Mouse (Mus musculus) duodenum, adult 2 months (tissue): ENCODE measurements around the gene Trim30b. TPM values are rescaled to one million over a fixed set of nuclear protein-coding genes. Genes with fewer than 3 reads are reported as not detected.

Experiments used
- polyA plus RNA-seq: library from polyadenylated mRNA; depleted of rRNA; stranded (reverse); fragments of >200 nt; gene quantifications from 2 replicates; pipeline ENCODE4 v1.2.3, GENCODE M21; 2012; ENCODE audit warnings: low replicate concordance; rRNA removed

The Trim30b gene
- 0.05 TPM in 1 of 2 replicates, not detected in the other for polyA plus RNA-seq

DNA sequence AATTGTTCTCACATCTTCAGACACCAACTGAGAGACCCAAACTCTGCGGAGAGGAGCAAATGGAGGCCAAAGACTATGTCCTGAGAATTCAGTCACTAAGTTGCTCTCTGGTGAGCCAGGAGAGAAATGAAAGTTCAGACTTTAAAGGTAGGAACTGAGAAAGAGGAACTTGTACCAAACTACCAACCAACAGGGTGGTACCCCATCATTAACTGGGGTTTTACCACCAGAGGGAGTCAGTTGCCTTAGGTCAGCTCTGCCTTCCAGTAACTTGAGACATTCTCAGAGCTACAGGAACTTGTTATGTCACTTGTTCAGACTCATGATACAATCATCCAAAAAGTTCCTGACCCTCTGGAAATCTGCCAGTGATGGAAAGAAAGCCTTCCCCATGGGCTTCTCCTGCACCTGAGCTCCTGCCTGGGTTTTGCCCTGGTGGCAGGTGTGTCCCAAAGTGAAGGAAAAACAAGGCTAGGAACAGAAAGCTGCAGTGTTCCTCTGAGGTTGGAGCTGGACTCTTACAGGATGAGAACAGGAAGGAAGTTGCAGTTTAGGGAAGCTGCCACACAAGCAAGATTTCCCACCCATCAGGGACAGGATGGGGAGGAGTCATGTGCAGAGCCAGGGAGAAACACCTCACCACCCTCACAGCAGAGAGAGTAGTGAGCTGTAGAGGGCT lies at the start of gene Trim30b:
Gene Trim30b (minus strand): TSS at position 149 of the 679 bp plus-strand sequence.

DNA sequence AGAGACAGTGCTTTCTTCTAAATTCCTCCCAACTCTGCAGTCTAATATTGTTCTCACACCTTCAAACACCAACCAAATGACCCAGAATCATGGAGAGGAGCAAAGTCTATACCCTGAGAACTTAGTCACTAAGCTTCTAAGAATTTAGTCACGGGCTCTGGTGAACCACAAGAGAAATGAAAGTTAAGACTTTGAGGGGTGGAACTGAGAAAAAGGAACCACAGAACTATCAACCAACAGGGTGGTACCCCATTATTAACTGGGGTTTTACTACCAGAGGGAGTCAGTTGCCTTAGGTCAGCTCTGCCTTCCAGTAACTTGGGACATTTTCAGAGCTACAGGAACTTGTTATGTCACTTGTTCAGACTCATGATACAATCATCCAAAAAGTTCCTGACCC lies 31.0 kb upstream of the Trim30b start, which contains the start of gene Trim30c:
Gene Trim30c (minus strand): TSS at position 140 of the 400 bp plus-strand sequence.

DNA sequence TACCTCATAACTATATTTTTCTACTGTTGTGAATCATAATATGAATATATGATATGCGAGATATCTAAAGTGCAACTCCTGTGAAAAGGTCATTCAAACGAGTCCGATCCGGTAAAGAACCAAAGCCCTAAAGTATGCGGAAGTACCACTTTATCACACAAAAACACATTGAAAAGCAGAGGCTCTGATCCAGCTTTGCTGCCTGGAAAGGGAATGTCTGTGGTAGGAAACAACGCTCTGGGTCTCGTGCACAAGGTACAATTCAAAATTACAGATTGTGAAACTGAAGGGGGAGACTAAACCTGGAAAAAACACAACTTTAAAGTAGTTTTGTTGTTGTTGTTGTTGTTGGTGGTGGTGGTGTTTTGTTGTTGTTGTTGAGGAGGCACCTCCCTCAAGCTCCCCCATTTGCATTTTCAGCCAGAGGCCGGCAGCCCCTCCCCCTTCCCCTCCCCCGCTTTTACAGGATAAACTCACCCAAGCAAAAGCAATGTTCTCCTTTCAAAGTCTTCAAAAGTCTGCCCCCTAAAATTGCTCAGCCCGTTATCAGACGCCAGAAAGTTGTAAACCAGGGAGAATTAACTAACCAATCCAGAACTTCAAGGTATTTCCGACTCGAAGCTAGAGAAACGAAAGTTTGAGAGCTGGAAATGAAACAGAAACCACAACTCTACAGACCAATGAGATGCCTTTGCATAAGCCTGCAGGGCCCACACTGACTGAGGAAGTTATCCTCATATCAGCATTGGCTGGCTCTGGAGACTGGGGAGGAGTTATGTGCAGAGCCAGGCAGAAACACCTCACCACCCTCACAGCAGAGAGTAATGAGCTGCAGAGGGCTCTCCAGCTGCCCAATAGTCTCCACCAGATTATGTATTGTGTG lies 16.7 kb downstream of the Trim30b start, which contains the start of gene Trim12c:
Gene Trim12c (minus strand): TSS at position 646 of the 883 bp plus-strand sequence.

DNA sequence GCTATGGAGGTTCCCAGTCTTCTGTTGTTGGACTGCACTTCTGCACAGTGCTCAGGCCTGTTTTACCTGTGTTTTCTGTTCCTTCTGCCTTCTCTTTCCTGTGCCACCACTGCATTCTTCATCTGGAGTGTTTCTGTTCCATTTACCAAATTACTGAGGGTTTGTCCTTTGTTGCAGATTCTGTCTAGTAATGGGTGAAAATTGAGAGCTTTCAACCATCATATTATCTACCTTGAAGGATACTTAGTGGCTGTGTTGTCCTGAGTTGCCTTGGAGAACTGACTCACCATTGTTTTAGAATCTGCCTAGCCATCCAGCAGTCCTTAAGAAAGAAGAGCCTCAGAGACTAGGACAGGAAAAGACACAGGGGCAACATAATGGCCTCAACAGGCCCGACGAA lies 40.5 kb downstream of the Trim30b start, which contains the start of gene Trim34b:
Gene Trim34b (plus strand): TSS at position 301 of the 400 bp plus-strand sequence.

DNA sequence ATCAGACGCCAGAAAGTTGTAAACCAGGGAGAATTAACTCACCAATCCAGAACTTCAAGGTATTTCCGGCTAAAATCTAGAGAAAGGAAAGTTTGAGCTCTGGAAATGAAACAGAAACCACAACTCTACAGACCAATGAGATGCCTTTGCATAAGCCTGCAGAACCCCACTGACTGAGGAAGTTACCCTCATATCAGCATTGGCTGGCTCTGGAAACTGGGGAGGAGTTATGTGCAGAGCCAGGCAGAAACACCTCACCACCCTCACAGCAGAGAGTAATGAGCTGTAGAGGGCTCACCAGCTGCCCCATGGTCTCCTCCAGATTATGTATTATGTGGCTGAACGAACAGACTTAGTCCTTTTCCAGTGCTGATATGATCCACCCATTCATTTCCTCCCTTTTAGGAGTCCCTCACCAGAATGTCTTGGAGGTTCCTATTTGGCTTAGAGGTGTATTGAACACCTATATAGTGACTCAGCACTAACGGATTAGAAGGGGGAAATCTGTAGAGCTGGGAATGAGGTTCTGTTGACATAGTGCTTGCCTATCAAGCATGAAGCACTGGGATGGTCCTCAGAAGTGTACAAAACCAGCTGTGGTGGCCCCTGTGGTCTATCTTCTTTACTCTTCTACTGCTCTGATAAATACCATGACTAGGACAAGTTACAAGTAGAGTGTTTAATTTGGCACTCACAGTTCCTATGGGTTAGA lies 54.2 kb downstream of the Trim30b start, which contains the start of gene Trim12a:
Gene Trim12a (minus strand): TSS at position 98 of the 712 bp plus-strand sequence.

Other genes starting within 250 kb of the Trim30b start
- gene Ubqln5, start 240.1 kb downstream of the Trim30b start, polyA plus RNA-seq, result not detected in 2 replicates
- gene Olfr643, start 232.5 kb downstream of the Trim30b start, polyA plus RNA-seq, result not detected in 2 replicates
- not detected in 2 replicates for gene Ubqln3, start 226.6 kb downstream of the Trim30b start, polyA plus RNA-seq
- gene Ubqlnl, start 219.3 kb downstream of the Trim30b start, polyA plus RNA-seq, result not detected in 2 replicates
- gene Olfm5, start 205.1 kb downstream of the Trim30b start, polyA plus RNA-seq, result not detected in 2 replicates
- not detected in 2 replicates for gene Olfr648, start 186.5 kb downstream of the Trim30b start, polyA plus RNA-seq
- not detected in 2 replicates for gene Olfr649, start 173.9 kb downstream of the Trim30b start, polyA plus RNA-seq
- 0.24 and 0.58 TPM in 2 replicates for gene Trim6, start 151.1 kb downstream of the Trim30b start, polyA plus RNA-seq
- gene Trim34a, start 125.4 kb downstream of the Trim30b start, polyA plus RNA-seq, result 2.1 and 2.6 TPM in 2 replicates
- gene Trim5, start 81.8 kb downstream of the Trim30b start, polyA plus RNA-seq, result 0.09 and 0.19 TPM in 2 replicates
- gene Trim12a, start 54.4 kb downstream of the Trim30b start, polyA plus RNA-seq, result 1.3 and 1.9 TPM in 2 replicates
- gene Trim34b, start 40.4 kb downstream of the Trim30b start, polyA plus RNA-seq, result 0.05 and 1.1 TPM in 2 replicates
- gene Trim12c, start 16.5 kb downstream of the Trim30b start, polyA plus RNA-seq, result 0.91 and 1.3 TPM in 2 replicates
- not detected in 2 replicates for gene Trim30c, start 31.0 kb upstream of the Trim30b start, polyA plus RNA-seq
- gene Trim30a, start 95.3 kb upstream of the Trim30b start, polyA plus RNA-seq, result 0.40 and 0.83 TPM in 2 replicates
- 2.6 TPM in 2 replicates for gene Trim30d, start 138.0 kb upstream of the Trim30b start, polyA plus RNA-seq
- gene Olfr651, start 180.2 kb upstream of the Trim30b start, polyA plus RNA-seq, result not detected in 2 replicates
- gene Olfr652, start 191.0 kb upstream of the Trim30b start, polyA plus RNA-seq, result not detected in 2 replicates
- not detected in 2 replicates for gene Olfr653, start 207.4 kb upstream of the Trim30b start, polyA plus RNA-seq
- not detected in 2 replicates for gene Olfr654, start 217.1 kb upstream of the Trim30b start, polyA plus RNA-seq
- gene Olfr655, start 231.9 kb upstream of the Trim30b start, polyA plus RNA-seq, result not detected in 2 replicates
- not detected in 2 replicates for gene Olfr656, start 244.1 kb upstream of the Trim30b start, polyA plus RNA-seq